Mouse (Mus musculus) intestine, embryonic 15.5 days (tissue): ENCODE measurements around the gene Cfap45. TPM values are rescaled to one million over a fixed set of nuclear protein-coding genes. Genes with fewer than 3 reads are reported as not detected.

Source experiments
- ATAC-seq: fragments of 200-750 bp; cut with Nextera tagmentation; 2 replicates; pipeline ENCODE4 v1.8.0; 2017; ENCODE audit warnings: moderate TSS enrichment, moderate library complexity
- H3K27ac ChIP-seq: fragments of 300-500 bp; sonication (generic); 2 replicates; pipeline ENCODE4 v1.5.1; 2015; ENCODE audit warnings: mild to moderate bottlenecking, inconsistent platforms
- H3K27me3 ChIP-seq: fragments of 300-500 bp; sonication (generic); replicated peaks from 2 replicates; pipeline ENCODE4 v1.6.1; 2015; ENCODE audit warnings: inconsistent platforms
- H3K36me3 ChIP-seq: fragments of 300-500 bp; sonication (generic); 2 replicates; pipeline ENCODE4 v1.6.1; 2015; ENCODE audit warnings: inconsistent platforms
- H3K4me1 ChIP-seq: fragments of 300-500 bp; sonication (generic); replicated peaks from 2 replicates; pipeline ENCODE4 v1.6.1; 2015; ENCODE audit warnings: inconsistent platforms
- H3K4me2 ChIP-seq: fragments of 300-500 bp; sonication (generic); replicated peaks from 2 replicates; pipeline ENCODE4 v1.6.1; 2015; ENCODE audit warnings: mild to moderate bottlenecking, inconsistent platforms
- H3K4me3 ChIP-seq: fragments of 300-500 bp; sonication (generic); replicated peaks from 2 replicates; pipeline ENCODE4 v1.5.1; 2015; ENCODE audit warnings: inconsistent platforms
- H3K9ac ChIP-seq: fragments of 300-500 bp; sonication (generic); 2 replicates; pipeline ENCODE4 v1.6.1; 2015; ENCODE audit warnings: inconsistent platforms
- H3K9me3 ChIP-seq: fragments of 300-500 bp; sonication (generic); 2 replicates; pipeline ENCODE4 v1.6.1; 2016; ENCODE audit warnings: inconsistent platforms
- WGBS: fragments of 180-500 bp; shearing (Covaris S2); methylation state at CpG from one replicate; pipeline ENCODE4 v1.1.7; 2015; 5-methylcytosine and 5-hydroxymethylcytosine counted together
- polyA plus RNA-seq: library from polyadenylated mRNA; unstranded; fragments of >200 nt; fragmentation: Nextera tagmentation; extraction: Ambion mirVana; gene quantifications from 2 replicates; pipeline ENCODE4 v1.2.1, GENCODE M21; 2015

Cfap45 gene
- 1.1 and 1.2 TPM in 2 replicates for polyA plus RNA-seq

GRCm38 (mm10) chr1:172520576-172521440, at the start of gene Cfap45:
Gene Cfap45, plus strand, starts transcription at chr1:172520801.
- Histone ChIP-seq H3K27me3 (no peaks in the 10 kb centered on the region), H3K4me1 (peaks cover 23% of the 10 kb centered on the region; the same call in 1 of the 2 replicates), H3K9ac (no peak within 1 kb of the TSS), H3K4me3 (peak within 1 kb of the TSS; percentile 38), H3K36me3 (no peaks in the 10 kb centered on the region), H3K9me3 (no peaks in the 10 kb centered on the region), H3K4me2 (peak within 1 kb of the TSS; percentile 71), H3K27ac (no peak within 1 kb of the TSS)
- peak; percentile 91 for ATAC-seq
- 4% methylated on average over 28 of the region's 28 CpGs for WGBS

- H3K4me2 ChIP-seq = no peak overlapping the region
- peaks cover 8% of the 10 kb centered on the region for H3K4me1 ChIP-seq
- H3K27me3 ChIP-seq = no peaks in the 10 kb centered on the region
- ATAC-seq = no peak
- no peak overlapping the region for H3K4me3 ChIP-seq
- H3K9me3 ChIP-seq = no peaks in the 10 kb centered on the region
- H3K36me3 ChIP-seq = no peaks in the 10 kb centered on the region
- no peak overlapping the region for H3K27ac ChIP-seq
- H3K9ac ChIP-seq = no peak overlapping the region
Observed at GRCm38 (mm10) chr1:172472909-172473308, 47.7 kb upstream of the Cfap45 start.

- Histone ChIP-seq H3K27me3 (no peaks in the 10 kb centered on the region), H3K4me2 (no peak overlapping the region), H3K9me3 (no peaks in the 10 kb centered on the region), H3K4me3 (no peak overlapping the region), H3K4me1 (peaks cover 8% of the 10 kb centered on the region), H3K36me3 (no peaks in the 10 kb centered on the region), H3K27ac (no peak overlapping the region), H3K9ac (no peak overlapping the region)
- no peak for ATAC-seq
- 79% methylated on average over 3 of the region's 3 CpGs for WGBS
Observed at GRCm38 (mm10) chr1:172474196-172474595, 46.4 kb upstream of the Cfap45 start.

- H3K27ac ChIP-seq = peak within 1 kb of the TSS; percentile 32; the same call in 1 of the 2 replicates
- 44% methylated on average over 7 of the region's 7 CpGs for WGBS
- no peaks in the 10 kb centered on the region for H3K36me3 ChIP-seq
- H3K9me3 ChIP-seq = no peaks in the 10 kb centered on the region
- peaks cover 8% of the 10 kb centered on the region for H3K4me1 ChIP-seq
- no peak within 1 kb of the TSS for H3K4me3 ChIP-seq
- H3K27me3 ChIP-seq = no peaks in the 10 kb centered on the region
- H3K9ac ChIP-seq = no peak within 1 kb of the TSS
- H3K4me2 ChIP-seq = no peak within 1 kb of the TSS
- ATAC-seq = peak; percentile 75
Observed at GRCm38 (mm10) chr1:172475054-172475741, 45.4 kb upstream of the Cfap45 start, which contains the start of gene Slamf9. Gene Slamf9, plus strand, starts transcription at chr1:172475358.

- H3K36me3 ChIP-seq = no peaks in the 10 kb centered on the region
- no peak overlapping the region for H3K27ac ChIP-seq
- peaks cover 14% of the 10 kb centered on the region for H3K4me1 ChIP-seq
- H3K4me3 ChIP-seq = no peak overlapping the region
- WGBS = 82% methylated on average over 5 of the region's 5 CpGs
- no peak overlapping the region for H3K4me2 ChIP-seq
- ATAC-seq = no peak
- H3K9ac ChIP-seq = no peak overlapping the region
- no peaks in the 10 kb centered on the region for H3K9me3 ChIP-seq
- H3K27me3 ChIP-seq = no peaks in the 10 kb centered on the region
Observed at GRCm38 (mm10) chr1:172478020-172478419, 42.6 kb upstream of the Cfap45 start.

GRCm38 (mm10) chr1:172480376-172480775, 40.2 kb upstream of the Cfap45 start:
- Histone ChIP-seq H3K9ac (no peak overlapping the region), H3K27ac (no peak overlapping the region), H3K9me3 (no peaks in the 10 kb centered on the region), H3K4me3 (no peak overlapping the region), H3K4me2 (no peak overlapping the region), H3K27me3 (no peaks in the 10 kb centered on the region), H3K4me1 (peaks cover 30% of the 10 kb centered on the region), H3K36me3 (no peaks in the 10 kb centered on the region)
- no peak for ATAC-seq
- WGBS = 86% methylated on average over 4 of the region's 4 CpGs

GRCm38 (mm10) chr1:172481111-172481510, 39.5 kb upstream of the Cfap45 start:
- Histone ChIP-seq H3K4me2 (peak overlapping the region; percentile 85), H3K27me3 (no peaks in the 10 kb centered on the region), H3K9me3 (no peaks in the 10 kb centered on the region), H3K9ac (peak overlapping the region; percentile 63; the same call in 1 of the 2 replicates), H3K4me1 (peaks cover 35% of the 10 kb centered on the region), H3K36me3 (no peaks in the 10 kb centered on the region), H3K4me3 (peak overlapping the region; percentile 53), H3K27ac (peak overlapping the region; percentile 91)
- WGBS = 7% methylated on average over 13 of the region's 13 CpGs
- ATAC-seq = peak; percentile 5

- H3K36me3 ChIP-seq = no peaks in the 10 kb centered on the region
- H3K4me2 ChIP-seq = peak within 1 kb of the TSS; percentile 85
- peak; percentile 93 for ATAC-seq
- no peaks in the 10 kb centered on the region for H3K27me3 ChIP-seq
- WGBS = under 1% methylated on average over 38 of the region's 38 CpGs
- no peaks in the 10 kb centered on the region for H3K9me3 ChIP-seq
- peak within 1 kb of the TSS; percentile 53 for H3K4me3 ChIP-seq
- H3K4me1 ChIP-seq = peaks cover 41% of the 10 kb centered on the region
- H3K9ac ChIP-seq = peak within 1 kb of the TSS; percentile 63
- peak within 1 kb of the TSS; percentile 91 for H3K27ac ChIP-seq
Observed at GRCm38 (mm10) chr1:172481540-172482280, 38.9 kb upstream of the Cfap45 start, which contains the start of gene Igsf9. Gene Igsf9, plus strand, starts transcription at chr1:172481788.

- peak overlapping the region; percentile 85 for H3K4me2 ChIP-seq
- H3K27me3 ChIP-seq = no peaks in the 10 kb centered on the region
- no peaks in the 10 kb centered on the region for H3K36me3 ChIP-seq
- 8% methylated on average over 12 of the region's 12 CpGs for WGBS
- H3K9me3 ChIP-seq = no peaks in the 10 kb centered on the region
- H3K27ac ChIP-seq = peak overlapping the region; percentile 91
- peak overlapping the region; percentile 53 for H3K4me3 ChIP-seq
- peaks cover 50% of the 10 kb centered on the region for H3K4me1 ChIP-seq
- ATAC-seq = peak; percentile 35
- peak overlapping the region; percentile 63 for H3K9ac ChIP-seq
Observed at GRCm38 (mm10) chr1:172482518-172483360, 37.9 kb upstream of the Cfap45 start.

- H3K9me3 ChIP-seq = no peaks in the 10 kb centered on the region
- H3K27ac ChIP-seq = peak overlapping the region; percentile 91; the same call in 1 of the 2 replicates
- H3K4me1 ChIP-seq = peaks cover 55% of the 10 kb centered on the region
Observed at GRCm38 (mm10) chr1:172483361-172483660, 37.3 kb upstream of the Cfap45 start.

GRCm38 (mm10) chr1:172484236-172484635, 36.4 kb upstream of the Cfap45 start:
- 49% methylated on average over 11 of the region's 11 CpGs for WGBS
- ATAC-seq = no peak
- Histone ChIP-seq H3K36me3 (no peaks in the 10 kb centered on the region), H3K9me3 (no peaks in the 10 kb centered on the region), H3K4me2 (peak overlapping the region; percentile 85), H3K27me3 (no peaks in the 10 kb centered on the region), H3K27ac (no peak overlapping the region), H3K4me3 (peak overlapping the region; percentile 53), H3K9ac (peak overlapping the region; percentile 30; the same call in 1 of the 2 replicates), H3K4me1 (peaks cover 62% of the 10 kb centered on the region)

More at GRCm38 (mm10) chr1:172483361-172483660, 37.3 kb upstream of the Cfap45 start:
- 27% methylated on average over 4 of the region's 4 CpGs for WGBS
- peak overlapping the region; percentile 63 for H3K9ac ChIP-seq
- peak overlapping the region; percentile 85 for H3K4me2 ChIP-seq
- H3K36me3 ChIP-seq = no peaks in the 10 kb centered on the region
- peak overlapping the region; percentile 53 for H3K4me3 ChIP-seq
- H3K27me3 ChIP-seq = no peaks in the 10 kb centered on the region
- no peak for ATAC-seq
